Mouse (Mus musculus) cerebellum, adult 2 months (tissue): ENCODE results near the gene Mcm5. TPM values are rescaled to one million over a fixed set of nuclear protein-coding genes. Genes with fewer than 3 reads are reported as not detected.

ENCODE experiments used
- DNase-seq, 2 experiments: peaks; one replicate each; pipeline ENCODE4 v3.0.0; 2021
- H3K27ac ChIP-seq: fragments of 200-500 bp; 2 replicates; pipeline ENCODE4 v1.5.1; 2012; ENCODE audit warnings: low read length, control low read depth, inconsistent platforms; ENCODE audit not compliant: insufficient read depth
- H3K27me3 ChIP-seq: fragments of 200-500 bp; 2 replicates; pipeline ENCODE4 v1.6.1; 2012; ENCODE audit warnings: inconsistent platforms, mild to moderate bottlenecking, low read length, moderate library complexity; ENCODE audit not compliant: control insufficient read depth, insufficient read depth
- H3K4me1 ChIP-seq: fragments of 200-500 bp; 2 replicates; pipeline ENCODE4 v1.6.1; 2011; ENCODE audit warnings: low read length; ENCODE audit not compliant: control insufficient read depth, insufficient read depth
- H3K4me3 ChIP-seq: fragments of 200-500 bp; replicated peaks from 2 replicates; pipeline ENCODE3; 2011; ENCODE audit warnings: mild to moderate bottlenecking, low read depth, low read length, control low read depth; ENCODE audit not compliant: insufficient read depth
- CTCF ChIP-seq: fragments of 200-500 bp; IDR thresholded peaks from 2 replicates; pipeline ENCODE4 v1.5.1; 2011; ENCODE audit warnings: low read depth, mild to moderate bottlenecking, control low read depth, low read length, moderate library complexity, borderline replicate concordance; ENCODE audit not compliant: insufficient read depth
- POLR2A ChIP-seq: fragments of 200-500 bp; IDR thresholded peaks from 2 replicates; pipeline ENCODE4 v1.6.1; 2011; ENCODE audit warnings: low read length, control low read depth, borderline replicate concordance; ENCODE audit not compliant: insufficient read depth
- WGBS: fragments of 180-500 bp; shearing (Covaris S2); methylation state at CpG from one replicate; pipeline ENCODE4 v1.1.7; 2018; 5-methylcytosine and 5-hydroxymethylcytosine counted together
- polyA plus RNA-seq: library from polyadenylated mRNA; depleted of rRNA; stranded (reverse); fragments of >200 nt; gene quantifications from 2 replicates; pipeline ENCODE4 v1.2.3, GENCODE M21; 2012; rRNA removed

Gene Mcm5
- 11.0 and 12.1 TPM in 2 replicates for polyA plus RNA-seq

- WGBS: under 1% methylated on average over 59 of the region's 59 CpGs
Observed at GRCm38 (mm10) chr8:75109236-75109967, at the start of gene Mcm5. TSS of gene Mcm5 (plus strand) at chr8:75109569.

DNA sequence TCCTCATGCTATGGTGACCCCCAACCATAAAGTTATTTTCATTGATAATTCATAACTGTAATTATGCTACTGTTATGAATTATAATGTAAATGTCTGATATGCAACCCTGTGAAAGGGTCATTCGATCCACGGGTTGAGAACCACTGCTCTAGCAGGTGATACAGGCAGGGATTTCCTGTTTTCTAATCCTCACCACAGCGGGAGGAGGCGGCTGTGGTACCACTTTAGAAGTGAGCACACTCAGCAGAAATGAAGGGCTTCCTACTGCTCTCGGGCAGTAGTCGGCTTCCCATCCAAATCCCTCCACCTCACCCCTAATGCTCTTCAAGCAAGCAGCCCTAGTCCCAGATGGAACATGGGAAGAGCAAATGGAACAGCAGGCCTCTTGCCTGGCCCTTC, 49.3 kb upstream of the Mcm5 start:
- no peak overlapping the region for H3K4me3 ChIP-seq
- TF ChIP-seq POLR2A (no peak), CTCF (no peak)
- peaks cover 6% of the 10 kb centered on the region; the same call in 1 of the 2 replicates for H3K4me1 ChIP-seq
- no peak overlapping the region for H3K27ac ChIP-seq
- no peak for DNase-seq
- 71% methylated on average over 6 of the region's 6 CpGs for WGBS
- H3K27me3 ChIP-seq: no peaks in the 10 kb centered on the region

More at GRCm38 (mm10) chr8:75109236-75109967, at the start of gene Mcm5:
- peak; percentile 99 to 100 for DNase-seq
- no peaks in the 10 kb centered on the region for H3K27me3 ChIP-seq
- H3K4me1 ChIP-seq: no peaks in the 10 kb centered on the region; the same call in 1 of the 2 replicates
- no peak for TF ChIP-seq CTCF
- TF ChIP-seq POLR2A: peak; percentile 45; the same call in 1 of the 2 replicates
- peak within 1 kb of the TSS; percentile 86 for H3K4me3 ChIP-seq
- peak within 1 kb of the TSS; percentile 31; the same call in 1 of the 2 replicates for H3K27ac ChIP-seq

GRCm38 (mm10) chr8:75060815-75061214, 48.6 kb upstream of the Mcm5 start:
- Histone ChIP-seq H3K4me1 (peaks cover 6% of the 10 kb centered on the region; the same call in 1 of the 2 replicates), H3K27ac (no peak overlapping the region), H3K27me3 (no peaks in the 10 kb centered on the region), H3K4me3 (no peak overlapping the region)
- DNase-seq: no peak
- no peak for TF ChIP-seq POLR2A
- no peak for TF ChIP-seq CTCF
- 84% methylated on average over 2 of the region's 2 CpGs for WGBS

- TF ChIP-seq POLR2A (no peak), CTCF (no peak)
- WGBS: 93% methylated on average over 3 of the region's 3 CpGs
- Histone ChIP-seq H3K4me3 (no peak overlapping the region), H3K27me3 (no peaks in the 10 kb centered on the region), H3K27ac (no peak overlapping the region), H3K4me1 (peaks cover 6% of the 10 kb centered on the region; the same call in 1 of the 2 replicates)
- no peak for DNase-seq
Observed at GRCm38 (mm10) chr8:75063290-75063689, 46.1 kb upstream of the Mcm5 start.

DNA sequence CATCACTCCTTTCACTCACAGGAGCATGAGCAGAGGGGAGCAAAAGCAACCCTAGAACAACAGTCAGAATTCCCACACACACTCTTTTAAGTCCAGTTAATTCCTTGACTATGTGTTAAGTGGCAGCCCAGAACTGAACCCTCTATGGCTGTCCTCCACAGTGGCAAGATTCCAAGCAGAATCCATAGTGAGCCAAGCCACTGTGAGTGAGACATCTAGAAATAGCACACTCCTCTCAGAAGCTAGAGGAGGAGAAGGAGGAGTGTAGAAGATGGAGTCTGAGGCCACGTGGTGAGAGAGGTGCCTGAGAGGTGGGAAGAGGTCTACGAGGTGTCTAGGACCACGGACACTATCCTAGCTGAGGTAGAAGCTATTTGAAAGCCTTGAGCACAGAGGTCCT, 44.6 kb upstream of the Mcm5 start:
- no peaks in the 10 kb centered on the region for H3K27me3 ChIP-seq
- H3K4me1 ChIP-seq: peaks cover 6% of the 10 kb centered on the region; the same call in 1 of the 2 replicates
- no peak overlapping the region for H3K27ac ChIP-seq
- WGBS: 58% methylated on average over 3 of the region's 3 CpGs
- no peak overlapping the region for H3K4me3 ChIP-seq
- TF ChIP-seq POLR2A (no peak), CTCF (no peak)
- no peak for DNase-seq

DNA sequence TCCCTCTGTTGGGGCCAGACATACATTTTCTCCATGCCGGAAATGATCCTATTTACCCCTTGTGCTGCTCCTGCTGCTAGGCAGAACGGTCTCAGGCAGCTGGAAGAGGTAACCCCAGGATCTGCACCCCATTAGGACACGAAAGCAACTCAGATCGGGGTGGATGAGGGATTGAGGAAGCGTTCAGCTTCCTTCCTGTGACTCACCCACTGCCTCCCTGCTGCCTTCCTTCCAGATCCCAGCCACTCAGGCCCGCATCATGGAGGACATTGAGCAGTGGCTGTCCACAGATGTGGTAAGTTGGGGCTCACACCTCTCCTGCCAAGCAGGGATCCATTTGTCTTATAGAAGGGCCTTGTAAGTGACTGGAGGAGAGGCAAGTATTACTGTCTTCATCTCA, 42.1 kb upstream of the Mcm5 start:
- Histone ChIP-seq H3K27ac (no peak overlapping the region), H3K4me1 (peaks cover 6% of the 10 kb centered on the region; the same call in 1 of the 2 replicates), H3K4me3 (no peak overlapping the region), H3K27me3 (no peaks in the 10 kb centered on the region)
- 73% methylated on average over 6 of the region's 6 CpGs for WGBS
- TF ChIP-seq POLR2A: no peak
- no peak for DNase-seq

DNA sequence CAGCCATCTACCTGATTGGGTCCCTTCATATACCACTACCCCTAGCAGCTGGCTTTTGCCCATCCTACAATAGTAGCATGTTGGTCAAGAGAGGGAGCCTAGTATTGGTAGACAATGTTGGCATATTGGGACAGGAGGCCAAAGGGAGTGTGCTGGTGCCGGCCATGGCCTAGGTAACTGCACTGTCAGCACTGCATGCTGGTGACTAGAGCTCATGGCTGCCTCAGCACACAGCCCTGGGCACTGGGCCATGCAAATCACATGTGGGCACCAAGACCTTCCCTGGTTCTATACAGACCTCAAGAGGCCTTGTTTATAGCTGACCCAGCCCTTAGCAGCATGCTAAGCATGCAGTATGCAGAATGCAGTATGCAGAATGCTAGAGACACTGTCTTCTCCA, 39.1 kb upstream of the Mcm5 start:
- Histone ChIP-seq H3K4me1 (no peaks in the 10 kb centered on the region), H3K27me3 (no peaks in the 10 kb centered on the region), H3K27ac (no peak overlapping the region), H3K4me3 (no peak overlapping the region)
- no peak for TF ChIP-seq CTCF
- no peak for TF ChIP-seq POLR2A
- DNase-seq: no peak
- 71% methylated on average over 1 of the region's 1 CpGs for WGBS

DNA sequence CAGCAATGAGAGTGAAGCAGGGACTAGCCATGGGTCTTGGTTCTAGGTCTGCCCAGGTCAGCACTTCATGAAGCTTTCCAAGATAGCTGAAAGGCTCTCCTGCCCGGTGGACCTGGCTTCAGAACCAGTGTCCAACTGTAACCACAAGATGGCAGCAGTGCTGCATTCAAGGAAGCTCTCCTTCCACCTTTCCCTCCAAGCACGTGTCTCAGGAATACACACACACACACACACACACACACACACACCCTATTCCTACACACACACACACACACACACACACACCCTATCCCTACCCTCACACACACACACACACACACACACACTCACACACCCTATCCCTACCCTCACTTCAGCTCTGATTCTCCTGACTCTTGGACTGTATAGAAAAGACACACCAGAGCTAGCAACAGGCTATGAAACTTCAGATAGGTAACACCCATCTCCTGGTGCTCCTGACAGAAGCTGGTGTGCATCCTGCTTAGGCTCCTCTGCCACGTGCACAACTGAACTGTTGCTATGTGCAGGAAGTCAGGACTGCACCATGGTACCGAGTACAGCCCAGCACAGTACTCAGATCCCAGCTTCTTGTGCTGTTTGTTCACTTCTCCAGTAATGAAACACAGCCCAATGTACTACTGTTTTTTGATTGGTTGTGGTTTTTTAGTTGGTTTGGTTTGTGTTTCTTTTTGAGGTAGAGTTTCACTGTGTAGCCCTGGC, 37.6 kb upstream of the Mcm5 start:
- WGBS: 29% methylated on average over 4 of the region's 4 CpGs
- TF ChIP-seq CTCF (peak; percentile 98), POLR2A (no peak)

More for the DNA sequence above, 37.6 kb upstream of the Mcm5 start:
- Histone ChIP-seq H3K4me3 (no peak overlapping the region), H3K4me1 (no peaks in the 10 kb centered on the region), H3K27me3 (no peaks in the 10 kb centered on the region), H3K27ac (no peak overlapping the region)
- DNase-seq: peak; percentile 76 to 82
